Mouse (Mus musculus) R1 (cell line): ENCODE data around the gene Ovol3.
A peak's percentile ranks its signal among the peaks of the same experiment; 100 is the strongest.
"Not testable (repeated sequence)": the region's sequence is repeated elsewhere in the genome, so short reads cannot be mapped to it uniquely, and the experiment has no call there.

Experiments
- DNase-seq: peaks from one replicate; pipeline ENCODE4 v3.0.0-alpha.2; 2018; ENCODE audit warnings: low read depth, low spot score

Ovol3 gene

DNA sequence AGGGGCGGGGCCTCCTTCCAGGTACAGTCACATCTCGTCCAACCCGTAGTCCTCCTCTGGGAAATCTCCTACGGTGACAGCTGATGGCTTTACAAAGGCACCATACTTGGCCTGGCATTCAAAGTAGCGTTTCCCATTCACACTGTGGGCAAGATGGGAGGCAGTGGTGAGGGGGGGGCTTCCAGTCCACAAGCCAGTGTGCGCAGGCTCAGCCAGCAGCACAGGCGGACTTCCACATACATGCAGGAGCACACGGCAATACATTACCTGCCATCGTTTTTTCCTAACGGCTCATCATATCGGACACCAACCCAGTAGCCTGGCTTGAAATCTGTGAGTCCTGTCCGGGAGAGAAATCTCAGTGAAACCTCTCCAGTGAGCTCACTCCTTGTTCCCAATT lies 11.3 kb downstream of the Ovol3 start:
- peak; percentile 32 for DNase-seq

- no peak for DNase-seq
Measured at GRCm38 (mm10) chr7:30222205-30222604, 13.3 kb downstream of the Ovol3 start.

GRCm38 (mm10) chr7:30221433-30221832 lies 14.1 kb downstream of the Ovol3 start:
- no peak for DNase-seq

DNA sequence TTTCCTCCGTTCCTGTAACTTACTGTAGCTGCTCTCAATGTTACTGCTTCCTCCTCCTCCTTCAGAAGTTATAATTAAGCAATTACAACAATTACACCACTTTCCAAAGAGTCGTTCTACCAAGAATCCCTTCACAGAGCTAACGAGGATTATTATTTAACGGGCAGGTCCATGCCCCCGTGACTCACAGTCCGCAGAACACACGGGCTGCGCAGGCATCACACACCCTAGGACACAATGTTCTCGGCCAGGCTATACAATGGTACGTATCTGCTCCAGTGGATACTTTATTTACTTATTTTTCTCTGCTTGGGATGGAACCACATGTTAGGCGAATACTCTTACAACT lies 15.5 kb downstream of the Ovol3 start:
- no peak for DNase-seq

DNA sequence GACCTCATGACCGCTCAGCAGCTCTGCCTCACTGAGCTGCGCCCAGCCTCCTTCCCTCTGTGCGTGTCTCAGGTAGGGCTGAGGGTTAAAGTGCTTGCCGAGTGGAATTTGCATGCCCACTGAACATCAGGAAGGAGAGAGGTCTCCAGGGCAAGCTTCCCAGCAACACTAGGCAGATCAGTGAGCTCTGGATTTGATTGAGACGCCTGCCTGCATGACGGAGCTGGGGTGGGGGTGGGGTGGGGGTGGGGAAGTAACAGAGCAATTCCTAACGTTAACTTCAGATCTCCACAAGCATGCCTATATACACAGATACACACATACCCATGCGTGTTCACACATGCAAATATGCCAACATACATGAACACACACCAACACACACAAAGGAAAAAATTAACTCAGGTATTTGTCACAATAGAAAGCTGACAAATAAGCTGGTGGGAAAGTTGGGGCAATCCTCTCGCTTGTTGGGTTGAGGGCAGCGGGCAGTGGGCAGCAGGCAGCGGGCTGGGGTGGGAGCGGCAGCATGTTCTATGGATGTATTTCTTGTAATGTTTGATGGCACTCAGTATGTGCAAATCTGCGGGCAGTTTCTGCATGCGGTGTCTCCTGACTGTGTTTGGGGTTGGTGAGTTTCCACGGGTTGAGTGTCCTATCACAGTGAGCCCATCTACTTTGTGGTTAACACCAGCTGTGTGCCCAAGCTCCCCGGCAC lies 16.1 kb downstream of the Ovol3 start:
- peak; percentile 89 for DNase-seq

GRCm38 (mm10) chr7:30217277-30217676 lies 18.2 kb downstream of the Ovol3 start:
- no peak for DNase-seq

GRCm38 (mm10) chr7:30216723-30217151 lies 18.8 kb downstream of the Ovol3 start:
- peak; percentile 94 for DNase-seq

GRCm38 (mm10) chr7:30215875-30216274 lies 19.6 kb downstream of the Ovol3 start:
- DNase-seq = peak; percentile 73

DNA sequence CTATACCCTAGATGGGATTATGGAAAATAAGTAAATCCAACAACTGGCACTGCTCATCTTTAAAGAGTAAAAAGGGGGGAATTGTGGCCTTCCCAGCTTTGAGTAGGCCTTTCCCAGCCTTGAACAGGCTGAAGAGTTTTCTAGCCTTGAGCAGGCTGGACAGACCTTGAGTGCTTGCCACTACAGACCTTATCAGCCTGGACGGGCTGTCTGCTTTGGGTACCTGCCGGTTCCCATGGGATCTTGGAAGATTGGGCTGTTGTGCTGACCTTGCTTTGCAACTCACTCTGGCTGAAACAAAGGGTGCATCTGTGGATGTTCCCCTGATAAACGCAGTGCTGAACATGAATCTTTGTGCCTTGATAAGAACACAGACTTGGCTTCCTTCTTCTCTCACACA lies 21.6 kb downstream of the Ovol3 start:
- no peak for DNase-seq

DNA sequence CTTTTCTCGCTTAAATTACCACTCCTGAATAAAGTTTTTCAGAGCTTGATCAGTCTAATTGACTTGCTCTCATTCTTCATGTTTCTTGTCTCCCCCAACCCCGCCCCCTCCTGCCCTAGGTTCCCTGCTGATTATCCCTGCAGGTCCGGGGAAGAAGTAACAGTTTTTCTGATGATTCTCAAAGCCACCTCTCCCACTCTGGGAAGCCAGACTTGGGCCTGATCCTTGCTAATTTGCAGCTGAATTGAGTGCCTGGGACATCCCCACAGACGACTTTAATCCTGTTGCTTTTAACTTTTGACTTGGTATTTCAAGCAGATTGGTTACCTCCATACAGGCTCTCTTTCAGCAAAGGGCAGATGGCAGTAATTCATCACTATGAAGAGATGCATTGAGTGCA lies 24.5 kb downstream of the Ovol3 start:
- peak; percentile 81 for DNase-seq

DNA sequence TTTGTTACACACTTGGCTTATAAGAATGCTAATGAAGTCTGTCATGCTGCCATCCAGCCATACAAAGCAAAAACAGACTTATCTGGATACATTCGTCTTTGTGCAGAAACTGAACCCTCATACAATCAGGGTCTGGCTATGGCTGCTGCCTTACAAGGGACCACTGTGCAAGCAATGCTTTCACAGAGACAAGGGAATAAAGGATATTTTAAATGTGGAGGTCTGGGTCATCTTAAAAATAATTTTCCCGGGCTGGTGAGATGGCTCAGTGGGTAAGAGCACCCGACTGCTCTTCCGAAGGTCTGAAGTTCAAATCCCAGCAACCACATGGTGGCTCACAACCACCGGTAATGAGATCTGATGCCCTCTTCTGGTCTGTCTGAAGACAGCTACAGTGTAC lies 29.2 kb downstream of the Ovol3 start:
- not testable (repeated sequence) for DNase-seq

DNA sequence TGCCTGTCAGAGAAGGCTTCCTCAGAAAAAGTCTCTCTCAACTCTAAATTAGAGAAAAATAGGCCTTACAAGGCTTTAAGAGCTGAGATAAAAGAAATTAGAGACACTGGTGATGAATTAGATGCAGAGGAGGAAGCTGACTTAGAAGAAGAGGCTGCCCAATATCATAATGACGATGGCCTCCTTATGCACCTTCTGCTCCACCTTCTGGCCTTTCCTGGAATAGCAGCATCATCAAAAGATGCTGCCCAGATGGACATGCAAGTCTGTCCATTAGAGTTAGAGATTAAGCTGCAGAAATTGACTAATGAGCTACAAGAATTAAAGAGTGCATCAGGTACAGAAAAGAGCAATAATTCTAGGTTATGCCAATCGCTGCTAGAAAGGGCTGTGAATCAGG lies 30.1 kb downstream of the Ovol3 start:
- peak; percentile 72 for DNase-seq

DNA sequence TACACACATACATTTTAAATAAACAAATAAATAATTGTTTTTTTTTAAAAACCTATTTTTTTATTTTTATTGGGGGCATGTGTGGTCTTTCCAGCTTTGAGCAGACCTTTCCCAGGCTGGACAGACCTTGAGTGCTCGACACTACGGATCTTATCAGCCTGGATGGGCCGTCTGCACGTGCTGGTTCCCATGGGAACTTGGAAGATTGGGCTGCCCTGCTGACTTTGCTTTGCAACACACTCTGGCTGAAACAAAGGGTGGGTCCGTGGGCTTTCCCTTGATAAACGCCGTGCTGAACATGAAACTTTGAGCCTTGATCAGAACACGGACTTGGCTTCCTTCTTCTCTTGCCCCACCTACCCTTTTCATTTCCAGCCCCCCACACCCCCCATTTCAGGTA lies 31.1 kb downstream of the Ovol3 start:
- peak; percentile 63 for DNase-seq

DNA sequence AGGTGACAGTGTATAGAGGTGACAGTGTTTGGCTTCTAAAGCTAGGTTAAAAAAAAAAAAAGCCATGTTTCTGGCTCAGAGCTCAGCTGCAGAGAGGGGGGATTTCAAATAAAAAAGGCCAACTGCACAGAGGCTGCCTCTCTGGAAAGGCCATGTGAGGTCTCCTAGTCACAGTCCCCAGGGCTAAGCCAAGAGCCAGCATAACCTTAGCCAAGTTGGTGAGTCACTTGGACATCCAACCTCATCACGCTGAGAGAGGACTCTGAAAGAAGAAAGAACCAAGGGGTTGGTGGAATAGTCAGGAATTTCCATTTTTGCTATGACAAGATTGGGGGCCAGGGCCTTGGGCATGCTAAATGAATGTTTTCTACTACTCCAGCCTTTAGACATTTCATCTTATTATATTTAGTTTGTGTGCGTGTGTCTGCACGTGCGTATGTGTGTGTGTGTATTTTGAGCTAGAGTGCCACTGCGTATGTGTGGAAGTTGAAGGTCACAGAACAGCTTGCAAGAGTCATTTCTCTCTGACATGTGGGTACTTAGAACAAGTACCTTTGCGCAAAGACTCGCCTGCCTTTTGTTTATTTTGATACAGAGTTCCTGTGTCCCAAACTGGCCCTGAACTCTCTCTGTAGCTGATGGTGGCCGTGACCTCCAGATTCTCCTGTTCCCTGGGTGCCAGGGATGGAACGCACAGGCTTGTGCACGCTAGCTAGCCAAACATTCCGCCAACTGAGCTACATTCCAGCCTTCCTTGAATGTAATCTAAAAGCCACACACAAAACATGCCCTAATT lies 32.4 kb downstream of the Ovol3 start:
- no peak for DNase-seq

- DNase-seq = not testable (repeated sequence)
Measured at GRCm38 (mm10) chr7:30200661-30201060, 34.9 kb downstream of the Ovol3 start.

DNA sequence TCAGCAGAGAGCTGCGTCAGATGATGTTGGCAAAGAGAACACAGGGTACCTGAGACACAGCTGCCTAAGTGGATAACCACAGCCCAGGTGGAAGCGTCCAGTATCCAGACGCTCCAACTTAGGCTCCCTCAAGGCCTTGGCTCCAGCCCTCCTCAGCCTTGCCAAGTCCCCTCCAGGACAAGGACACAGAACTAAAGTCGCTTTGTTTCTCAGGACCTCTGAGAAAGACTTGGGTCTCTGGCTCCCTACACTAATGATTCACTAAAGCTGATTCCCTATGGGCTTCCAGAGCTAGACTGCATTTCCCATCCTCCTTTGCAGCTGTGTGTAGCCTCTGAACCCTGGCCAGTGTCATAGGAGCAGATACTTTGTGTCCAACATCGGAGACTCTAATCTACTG lies 35.3 kb downstream of the Ovol3 start:
- no peak for DNase-seq

- DNase-seq = peak; percentile 85
Measured at GRCm38 (mm10) chr7:30199498-30200139, 35.9 kb downstream of the Ovol3 start.

- peak; percentile 97 for DNase-seq
Measured at GRCm38 (mm10) chr7:30198481-30198971, 37.0 kb downstream of the Ovol3 start, which contains the start of gene Capns1. Gene Capns1, minus strand, starts transcription at chr7:30198811.

- DNase-seq = peak; percentile 99
Measured at GRCm38 (mm10) chr7:30197592-30198129, 37.9 kb downstream of the Ovol3 start.

GRCm38 (mm10) chr7:30196171-30196570 lies 39.4 kb downstream of the Ovol3 start:
- DNase-seq = peak; percentile 94

DNA sequence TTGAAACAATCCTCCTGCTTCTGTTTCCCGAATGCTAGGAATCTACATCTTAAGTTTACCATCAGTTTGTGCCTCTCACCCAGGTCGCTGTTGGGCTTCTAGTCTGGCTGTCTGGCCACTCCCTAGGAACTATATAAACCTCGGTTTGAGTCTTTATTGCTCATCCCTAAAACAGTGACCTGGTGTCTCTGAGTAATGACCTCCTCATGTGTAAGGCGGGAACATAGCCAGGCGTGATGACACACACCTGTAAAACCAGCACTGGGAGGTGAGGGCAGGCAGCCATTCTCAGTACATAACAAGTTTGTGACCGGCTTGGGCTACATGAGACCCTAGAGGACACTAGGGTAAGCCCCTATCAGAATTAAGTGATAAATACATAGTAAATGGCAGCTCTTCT lies 40.1 kb downstream of the Ovol3 start:
- no peak for DNase-seq

DNA sequence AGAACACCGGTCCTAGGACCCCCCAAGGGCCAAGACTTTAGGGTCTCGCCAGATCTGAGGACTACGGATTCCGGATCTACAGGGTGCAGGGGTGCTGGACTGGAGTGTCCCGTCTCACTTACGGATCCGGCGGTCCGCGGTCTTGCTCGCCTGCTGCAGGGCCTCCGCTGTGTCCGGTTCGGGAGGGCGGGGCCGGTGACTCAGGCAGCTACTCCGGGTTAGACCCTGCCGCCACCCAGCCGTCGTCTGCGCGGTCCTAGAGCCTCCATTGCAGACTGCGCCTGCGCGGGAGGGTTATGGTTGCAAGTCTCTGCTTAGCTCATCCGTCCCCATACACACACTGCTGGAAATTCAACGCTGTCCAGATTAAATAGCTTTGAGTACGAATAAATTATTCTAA lies 40.6 kb downstream of the Ovol3 start:
- peak; percentile 96 for DNase-seq
